Comparison of ENCODE assay signal across 9 mouse cellular contexts in the genomic region with DNA sequence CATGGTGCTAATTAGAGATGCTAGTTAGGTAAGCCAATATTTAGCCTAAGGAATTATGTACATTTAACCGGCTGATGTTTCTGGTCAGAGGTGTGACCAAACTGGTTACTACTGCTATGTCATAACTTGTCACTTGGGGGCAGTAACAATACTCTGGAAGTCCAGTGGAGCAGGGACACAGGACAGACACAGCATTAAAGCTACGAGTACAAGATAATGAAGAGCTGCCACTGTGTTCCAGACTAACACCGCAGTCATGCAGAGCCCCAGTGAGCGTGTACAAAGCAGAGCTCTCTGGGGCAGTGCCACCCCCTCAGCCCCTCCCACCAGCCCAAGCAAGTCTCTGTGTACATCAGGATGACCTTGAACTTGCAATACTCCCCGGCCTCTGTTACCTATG. TPM values are rescaled to one million over a fixed set of nuclear protein-coding genes. Genes with fewer than 3 reads are reported as not detected.
A peak's percentile ranks its signal among the peaks of the same experiment; 100 is the strongest.
DNase-seq lines count a peak whose midpoint lies in the region; ATAC-seq and TF ChIP-seq lines count a peak whose summit lies in the region.
"Had no signal": no experiment of that assay in that cellular context is flagged by ENCODE, and none has a peak within 500 bp of the region (broad histone marks: within the 10 kb centered on the region; RNA-seq: fewer than 3 reads in every experiment).

No protein-coding gene starts in this region.

- peak; percentile 30 for DNase-seq in heart, adult 8-10 months (ENCODE audit: low spot score)
- DNase-seq in heart, postnatal 14 days = no peak
- DNase-seq in ES-E14 (ENCODE audit: low read depth, low spot score) = no peak
- DNase-seq in retina, postnatal 1 day = peak; percentile 73
- DNase-seq in spleen, adult 12 weeks (ENCODE audit: low spot score) = no peak
- DNase-seq in urinary bladder, postnatal 25 days (ENCODE audit: low spot score) = no peak

- H3K4me1 ChIP-seq in ES-E14 (ENCODE audit: control insufficient read depth in 2 of 2, insufficient read depth in 2 of 2, low read length in 2 of 2, poor library complexity in 1 of 2) = peaks cover 0 to 9% of the 10 kb centered on the region in 2 experiments; a peak in 3 of 4 replicates
- H3K4me1 ChIP-seq in embryonic facial prominence, embryonic 15.5 days = no peaks in the 10 kb centered on the region
- H3K4me1 ChIP-seq in liver, embryonic 15.5 days (replicated peaks) = 0 out of 2 replicates have a peak, but pooled peaks cover 5% of the 10 kb centered on the region

- H3K4me3 ChIP-seq in ES-E14 (ENCODE audit: insufficient read depth in 1 of 2, low read depth in 1 of 2, low read length in 2 of 2, poor library complexity in 1 of 2, severe bottlenecking in 1 of 2) = no peak overlapping the region
- H3K4me3 ChIP-seq in embryonic facial prominence, embryonic 15.5 days (replicated peaks) = no peak overlapping the region
- no peak overlapping the region for H3K4me3 ChIP-seq in liver, embryonic 15.5 days (replicated peaks)
- H3K4me3 ChIP-seq: megakaryocyte, embryonic 14.5 days had no signal

- 43% methylated on average over 5 of the region's 5 CpGs for WGBS in embryonic facial prominence, embryonic 15.5 days
- 50% methylated on average over 5 of the region's 5 CpGs for WGBS in liver, embryonic 15.5 days (ENCODE audit: insufficient replicate concordance)

- H3K4me2 ChIP-seq in embryonic facial prominence, embryonic 15.5 days (replicated peaks) = no peak overlapping the region
- H3K4me2 ChIP-seq in liver, embryonic 15.5 days = no peak overlapping the region

- no peak overlapping the region for H3K27ac ChIP-seq in ES-E14 (ENCODE audit: insufficient read depth, low read depth, low read length, poor library complexity, severe bottlenecking)
- no peak overlapping the region for H3K27ac ChIP-seq in embryonic facial prominence, embryonic 15.5 days (replicated peaks)
- H3K27ac ChIP-seq in liver, embryonic 15.5 days (replicated peaks) = no peak overlapping the region

- in situ Hi-C loops in ES-E14 (cut with MboI; ENCODE audit: low sequenced_read_pairs in 2 of 2, unreplicated experiment in 2 of 2) = no loop called here

- no peaks in the 10 kb centered on the region for H3K9me3 ChIP-seq in ES-E14 (ENCODE audit: control insufficient read depth, insufficient read depth, low read depth, low read length)
- no peaks in the 10 kb centered on the region for H3K9me3 ChIP-seq in embryonic facial prominence, embryonic 15.5 days (replicated peaks)
- H3K9me3 ChIP-seq in liver, embryonic 15.5 days (replicated peaks) = no peaks in the 10 kb centered on the region
- H3K9me3 ChIP-seq: megakaryocyte, embryonic 14.5 days had no signal

- no peaks in the 10 kb centered on the region for H3K27me3 ChIP-seq in embryonic facial prominence, embryonic 15.5 days
- H3K27me3 ChIP-seq in liver, embryonic 15.5 days = no peaks in the 10 kb centered on the region
- H3K27me3 ChIP-seq: megakaryocyte, embryonic 14.5 days had no signal

- intact Hi-C loops in heart, postnatal 14 days (cut with DNase I) = loop anchor here (1.0 to 5.0 kb wide), 3 partner anchors 164 to 410 kb away; a partner anchor contains a TSS

- ATAC-seq in embryonic facial prominence, embryonic 15.5 days (ENCODE audit: insufficient number of reproducible peaks, low FRiP score, low TSS enrichment, low read depth) = peak; percentile 65; the same call in 1 of the 2 replicates
- ATAC-seq in liver, embryonic 15.5 days (ENCODE audit: insufficient read depth) = peak; percentile 28; the same call in 1 of the 2 replicates

- H3K9ac ChIP-seq in ES-E14 (ENCODE audit: insufficient read depth, low read depth, low read length, poor library complexity, severe bottlenecking) = no peak overlapping the region
- no peak overlapping the region for H3K9ac ChIP-seq in embryonic facial prominence, embryonic 15.5 days
- H3K9ac ChIP-seq in liver, embryonic 15.5 days = no peak overlapping the region

- no peaks in the 10 kb centered on the region for H3K36me3 ChIP-seq in ES-E14 (ENCODE audit: control insufficient read depth, insufficient read depth, low read length, poor library complexity, severe bottlenecking)
- H3K36me3 ChIP-seq in embryonic facial prominence, embryonic 15.5 days = peaks cover 19% of the 10 kb centered on the region
- peaks cover 4% of the 10 kb centered on the region; the same call in 1 of the 2 replicates for H3K36me3 ChIP-seq in liver, embryonic 15.5 days (replicated peaks)

TF ChIP-seq in ES-E14, 5 proteins besides CTCF, POLR2A, EP300 and RAD21:
- no peak for TF ChIP-seq ZNF384 (IDR thresholded peaks at IDR 0.05; ENCODE audit: low read depth, low read length)
- no peak for TF ChIP-seq CHD2 (IDR thresholded peaks at IDR 0.05; ENCODE audit: low read depth, low read length)
- TF ChIP-seq HCFC1 (IDR thresholded peaks at IDR 0.05; ENCODE audit: borderline replicate concordance, insufficient read depth, low read length) = no peak
- peak; percentile 56; the same call in 1 of the 2 replicates for TF ChIP-seq ZC3H11A (IDR thresholded peaks at IDR 0.05; ENCODE audit: borderline replicate concordance, low read depth, low read length)
- TF ChIP-seq MAFK (IDR thresholded peaks at IDR 0.05; ENCODE audit: insufficient read depth, low read depth, low read length) = no peak

RNA-seq across cellular contexts. Expression of a gene that starts 10.3 kb away (rescaled TPM):
- total RNA-seq in heart, adult 8-10 months (2022) = under 1 TPM in 1 of 4 experiments, not detected in 3; 0.31 TPM
- total RNA-seq in heart, postnatal 14 days (2021) = under 1 TPM; 0.33 to 0.46 TPM
- 0.05 TPM in 1 of 2 replicates, not detected in the other for total RNA-seq in ES-E14 (2012; rRNA removed)
- 0.40 and 0.62 TPM in 2 replicates for polyA plus RNA-seq in embryonic facial prominence, embryonic 15.5 days (2015; fragmentation: Nextera tagmentation; extraction: Ambion mirVana)
- 20.0 and 20.8 TPM in 2 replicates for polyA plus RNA-seq in liver, embryonic 15.5 days (2015; fragmentation: Nextera tagmentation; extraction: Ambion mirVana)

RNA-seq across cellular contexts. Expression of a gene that starts 48.4 kb away (rescaled TPM):
- total RNA-seq in heart, adult 8-10 months (2022) = not detected
- total RNA-seq in heart, postnatal 14 days (2021) = not detected
- 0.69 and 2.1 TPM in 2 replicates for total RNA-seq in ES-E14 (2012; rRNA removed)
- polyA plus RNA-seq in embryonic facial prominence, embryonic 15.5 days (2015; fragmentation: Nextera tagmentation; extraction: Ambion mirVana) = 0.20 TPM in 1 of 2 replicates, not detected in the other
- polyA plus RNA-seq in liver, embryonic 15.5 days (2015; fragmentation: Nextera tagmentation; extraction: Ambion mirVana) = 54.1 and 54.2 TPM in 2 replicates

RNA-seq across cellular contexts. Expression of a gene that starts 56.4 kb away (rescaled TPM):
- total RNA-seq in heart, adult 8-10 months (2022) = 100 to 1,000 TPM; 109 to 153 (median 139) TPM
- total RNA-seq in heart, postnatal 14 days (2021) = 100 to 1,000 TPM; 132 to 141 TPM
- total RNA-seq in ES-E14 (2012; rRNA removed) = 25.8 and 26.8 TPM in 2 replicates
- polyA plus RNA-seq in embryonic facial prominence, embryonic 15.5 days (2015; fragmentation: Nextera tagmentation; extraction: Ambion mirVana) = 9.1 TPM in 1 of 2 replicates, not detected in the other
- 11.1 and 12.5 TPM in 2 replicates for polyA plus RNA-seq in liver, embryonic 15.5 days (2015; fragmentation: Nextera tagmentation; extraction: Ambion mirVana)

Comparison
In these comparisons a context has a peak if more than half of its experiments do, and no peak if none do; other contexts are left out.
1. DNase-seq: peak in heart, adult 8-10 months (single experiment) and retina, postnatal 1 day (single experiment); none in heart, postnatal 14 days (0 of 2), ES-E14 (single experiment), spleen, adult 12 weeks (single experiment) and urinary bladder, postnatal 25 days (single experiment).